ENCODE assay signal across 21 mouse cellular contexts in genomic region chr1:134168567-134168966, GRCm38 (mm10). TPM values are rescaled to one million over a fixed set of nuclear protein-coding genes. Genes with fewer than 3 reads are reported as not detected.
DNase-seq lines count a peak whose midpoint lies in the region; ATAC-seq and TF ChIP-seq lines count a peak whose summit lies in the region.
"Had no signal": no experiment of that assay in that cellular context is flagged by ENCODE, and none has a peak within 500 bp of the region (broad histone marks: within the 10 kb centered on the region; RNA-seq: fewer than 3 reads in every experiment).

No protein-coding gene starts in this region.

- peaks cover 19% of the 10 kb centered on the region for H3K4me1 ChIP-seq in liver, embryonic 12.5 days
- peaks cover 8% of the 10 kb centered on the region for H3K4me1 ChIP-seq in liver, postnatal 0 days (ENCODE audit: insufficient read depth)
- H3K4me1 ChIP-seq in intestine, embryonic 16.5 days (ENCODE audit: control insufficient read depth, insufficient read depth, low read length) = peaks cover 9% of the 10 kb centered on the region
- H3K4me1 ChIP-seq in liver, embryonic 13.5 days (replicated peaks) = peaks cover 34% of the 10 kb centered on the region
- no peaks in the 10 kb centered on the region for H3K4me1 ChIP-seq in stomach, postnatal 0 days (replicated peaks; ENCODE audit: control insufficient read depth, insufficient read depth)
- H3K4me1 ChIP-seq: forebrain, embryonic 13.5 days; hindbrain, embryonic 13.5 days had no signal

- no peaks in the 10 kb centered on the region for H3K36me3 ChIP-seq in liver, embryonic 12.5 days
- no peaks in the 10 kb centered on the region for H3K36me3 ChIP-seq in liver, postnatal 0 days (replicated peaks; ENCODE audit: insufficient read depth, low read length)
- no peaks in the 10 kb centered on the region for H3K36me3 ChIP-seq in intestine, embryonic 16.5 days (ENCODE audit: control insufficient read depth, insufficient read depth, low read length)
- H3K36me3 ChIP-seq in liver, embryonic 13.5 days = no peaks in the 10 kb centered on the region
- no peaks in the 10 kb centered on the region for H3K36me3 ChIP-seq in stomach, postnatal 0 days (ENCODE audit: control insufficient read depth, insufficient read depth, low read length)
- H3K36me3 ChIP-seq: forebrain, embryonic 10.5 days; heart, embryonic 12.5 days; heart, embryonic 15.5 days; hindbrain, embryonic 10.5 days; hindbrain, embryonic 13.5 days had no signal

- no peaks in the 10 kb centered on the region for H3K9me3 ChIP-seq in liver, embryonic 12.5 days (replicated peaks)
- no peaks in the 10 kb centered on the region for H3K9me3 ChIP-seq in liver, postnatal 0 days (ENCODE audit: low read length)
- no peaks in the 10 kb centered on the region for H3K9me3 ChIP-seq in intestine, embryonic 16.5 days (ENCODE audit: control insufficient read depth, low read length)
- no peaks in the 10 kb centered on the region for H3K9me3 ChIP-seq in liver, embryonic 13.5 days (replicated peaks)
- no peaks in the 10 kb centered on the region for H3K9me3 ChIP-seq in stomach, postnatal 0 days (ENCODE audit: control insufficient read depth, low read length)
- H3K9me3 ChIP-seq: forebrain, embryonic 10.5 days; forebrain, embryonic 13.5 days; heart, embryonic 12.5 days; heart, embryonic 15.5 days; hindbrain, embryonic 10.5 days; hindbrain, embryonic 13.5 days had no signal

- H3K27ac ChIP-seq in liver, embryonic 12.5 days = no peak overlapping the region
- no peak overlapping the region for H3K27ac ChIP-seq in liver, postnatal 0 days (ENCODE audit: low read depth)
- no peak overlapping the region for H3K27ac ChIP-seq in intestine, embryonic 16.5 days (ENCODE audit: low read length)
- H3K27ac ChIP-seq in liver, embryonic 13.5 days = no peak overlapping the region
- H3K27ac ChIP-seq in stomach, postnatal 0 days (replicated peaks) = peak overlapping the region; percentile 49; the same call in 1 of the 2 replicates
- H3K27ac ChIP-seq: forebrain, embryonic 10.5 days; forebrain, embryonic 13.5 days; heart, embryonic 15.5 days; hindbrain, embryonic 10.5 days; hindbrain, embryonic 13.5 days had no signal

- no peak overlapping the region for H3K9ac ChIP-seq in liver, embryonic 12.5 days
- no peak overlapping the region for H3K9ac ChIP-seq in liver, postnatal 0 days (replicated peaks)
- no peak overlapping the region for H3K9ac ChIP-seq in intestine, embryonic 16.5 days (ENCODE audit: low read depth, low read length)
- H3K9ac ChIP-seq in liver, embryonic 13.5 days = no peak overlapping the region
- no peak overlapping the region for H3K9ac ChIP-seq in stomach, postnatal 0 days (ENCODE audit: low read length)
- H3K9ac ChIP-seq: forebrain, embryonic 13.5 days; heart, embryonic 12.5 days; heart, embryonic 15.5 days; hindbrain, embryonic 13.5 days had no signal

- TF ChIP-seq CTCF in liver, postnatal 0 days (IDR thresholded peaks at IDR 0.05; ENCODE audit: low read depth) = no peak
- TF ChIP-seq CTCF in stomach, postnatal 0 days (IDR thresholded peaks at IDR 0.05; ENCODE audit: low read depth) = no peak

- TF ChIP-seq EP300 in liver, postnatal 0 days (IDR thresholded peaks at IDR 0.05; ENCODE audit: low read depth) = no peak
- TF ChIP-seq EP300 in stomach, postnatal 0 days (optimal IDR thresholded peaks at IDR 0.05) = no peak

- H3K4me3 ChIP-seq in liver, embryonic 12.5 days = no peak overlapping the region
- H3K4me3 ChIP-seq in liver, postnatal 0 days (ENCODE audit: low read depth, low read length) = no peak overlapping the region
- H3K4me3 ChIP-seq in intestine, embryonic 16.5 days (ENCODE audit: low read length) = no peak overlapping the region
- no peak overlapping the region for H3K4me3 ChIP-seq in liver, embryonic 13.5 days (replicated peaks)
- no peak overlapping the region for H3K4me3 ChIP-seq in stomach, postnatal 0 days (ENCODE audit: low read depth, low read length)
- H3K4me3 ChIP-seq: forebrain, embryonic 10.5 days; forebrain, embryonic 13.5 days; heart, embryonic 12.5 days; heart, embryonic 15.5 days; hindbrain, embryonic 10.5 days; hindbrain, embryonic 13.5 days had no signal

- ATAC-seq in liver, embryonic 12.5 days = peak; percentile 71; the same call in 1 of the 2 replicates
- ATAC-seq in liver, postnatal 0 days = no peak
- peak; percentile 94 for ATAC-seq in intestine, embryonic 16.5 days
- peak; percentile 65 for ATAC-seq in liver, embryonic 13.5 days (ENCODE audit: low read depth)
- peak; percentile 73 for ATAC-seq in stomach, postnatal 0 days (ENCODE audit: low FRiP score, low TSS enrichment)
- ATAC-seq: CD4-positive, CD25-positive, alpha-beta regulatory T cell, adult 4 months; forebrain, embryonic 13.5 days; forebrain, embryonic 16.5 days; hindbrain, embryonic 16.5 days had no signal

- 36% methylated on average over 3 of the region's 3 CpGs for WGBS in liver, embryonic 12.5 days (ENCODE audit: insufficient replicate concordance)
- WGBS in liver, postnatal 0 days (ENCODE audit: insufficient replicate concordance) = 42% methylated on average over 3 of the region's 3 CpGs
- WGBS in intestine, embryonic 16.5 days = 57% methylated on average over 3 of the region's 3 CpGs
- 41% methylated on average over 3 of the region's 3 CpGs for WGBS in liver, embryonic 13.5 days (ENCODE audit: insufficient replicate concordance)
- WGBS in stomach, postnatal 0 days = 65% methylated on average over 3 of the region's 3 CpGs

- H3K4me2 ChIP-seq in liver, embryonic 12.5 days = no peak overlapping the region
- H3K4me2 ChIP-seq in liver, postnatal 0 days (ENCODE audit: low read depth, low read length) = no peak overlapping the region
- no peak overlapping the region for H3K4me2 ChIP-seq in intestine, embryonic 16.5 days (ENCODE audit: low read depth, low read length)
- no peak overlapping the region for H3K4me2 ChIP-seq in liver, embryonic 13.5 days
- no peak overlapping the region for H3K4me2 ChIP-seq in stomach, postnatal 0 days (replicated peaks; ENCODE audit: low read depth)
- H3K4me2 ChIP-seq: forebrain, embryonic 13.5 days; heart, embryonic 12.5 days; heart, embryonic 15.5 days; hindbrain, embryonic 13.5 days had no signal

- H3K27me3 ChIP-seq in liver, embryonic 12.5 days (replicated peaks) = peaks cover 13% of the 10 kb centered on the region; the same call in 1 of the 2 replicates
- no peaks in the 10 kb centered on the region for H3K27me3 ChIP-seq in liver, postnatal 0 days (ENCODE audit: insufficient read depth, low read length)
- no peaks in the 10 kb centered on the region for H3K27me3 ChIP-seq in intestine, embryonic 16.5 days (replicated peaks; ENCODE audit: control insufficient read depth, insufficient read depth, low read length)
- H3K27me3 ChIP-seq in liver, embryonic 13.5 days = no peaks in the 10 kb centered on the region
- no peaks in the 10 kb centered on the region for H3K27me3 ChIP-seq in stomach, postnatal 0 days (ENCODE audit: control insufficient read depth, insufficient read depth, low read length)
- H3K27me3 ChIP-seq: forebrain, embryonic 13.5 days; heart, embryonic 15.5 days; hindbrain, embryonic 13.5 days had no signal

- DNase-seq in liver, postnatal 0 days = no peak
- no peak for DNase-seq in liver, embryonic 13.5 days
- no peak for DNase-seq in stomach, postnatal 0 days (ENCODE audit: low spot score)
- DNase-seq in cerebellum, postnatal 36 days = no peak
- no peak for DNase-seq in cerebellum, adult 9-10 months
- DNase-seq: adrenal gland, adult 2 months; adrenal gland, postnatal 14 days; embryo, embryonic 11 days; gastrocnemius, postnatal 10 days had no signal

RNA-seq across cellular contexts. Expression of gene Chil1, which starts 13.4 kb away (rescaled TPM):
- polyA plus RNA-seq in liver, embryonic 12.5 days (2016; fragmentation: Nextera tagmentation; extraction: Ambion mirVana) = 1.4 and 1.5 TPM in 2 replicates
- polyA plus RNA-seq in liver, postnatal 0 days (2015; fragmentation: Nextera tagmentation; extraction: Ambion mirVana) = 18.8 and 19.3 TPM in 2 replicates
- polyA plus RNA-seq in intestine, embryonic 16.5 days (2015; fragmentation: Nextera tagmentation; extraction: Ambion mirVana) = 0.43 and 0.57 TPM in 2 replicates
- polyA plus RNA-seq in liver, embryonic 13.5 days (2015; fragmentation: Nextera tagmentation; extraction: Ambion mirVana) = 1.8 and 2.4 TPM in 2 replicates
- polyA plus RNA-seq in stomach, postnatal 0 days (2015; fragmentation: Nextera tagmentation; extraction: Ambion mirVana) = 2.8 and 3.1 TPM in 2 replicates
- polyA plus RNA-seq: forebrain, embryonic 10.5 days had no signal

RNA-seq across cellular contexts. Expression of gene Mybph, which starts 24.7 kb away (rescaled TPM):
- polyA plus RNA-seq in liver, embryonic 12.5 days (2016; fragmentation: Nextera tagmentation; extraction: Ambion mirVana) = 0.37 and 1.1 TPM in 2 replicates
- 0.14 TPM in 1 of 2 replicates, not detected in the other for polyA plus RNA-seq in liver, postnatal 0 days (2015; fragmentation: Nextera tagmentation; extraction: Ambion mirVana)
- polyA plus RNA-seq in intestine, embryonic 16.5 days (2015; fragmentation: Nextera tagmentation; extraction: Ambion mirVana) = 0.17 and 0.24 TPM in 2 replicates
- 1.6 and 1.9 TPM in 2 replicates for polyA plus RNA-seq in liver, embryonic 13.5 days (2015; fragmentation: Nextera tagmentation; extraction: Ambion mirVana)
- polyA plus RNA-seq in stomach, postnatal 0 days (2015; fragmentation: Nextera tagmentation; extraction: Ambion mirVana) = 1.6 and 2.2 TPM in 2 replicates
- polyA plus RNA-seq: CD4-positive, CD25-positive, alpha-beta regulatory T cell, adult 4 months; forebrain, embryonic 13.5 days; forebrain, embryonic 16.5 days had no signal

RNA-seq across cellular contexts. Expression of gene Chit1, which starts 57.5 kb away (rescaled TPM):
- polyA plus RNA-seq in liver, embryonic 12.5 days (2016; fragmentation: Nextera tagmentation; extraction: Ambion mirVana) = 0.07 and 0.12 TPM in 2 replicates
- 0.26 TPM in 2 replicates for polyA plus RNA-seq in liver, postnatal 0 days (2015; fragmentation: Nextera tagmentation; extraction: Ambion mirVana)
- polyA plus RNA-seq in intestine, embryonic 16.5 days (2015; fragmentation: Nextera tagmentation; extraction: Ambion mirVana) = not detected in 2 replicates
- polyA plus RNA-seq in liver, embryonic 13.5 days (2015; fragmentation: Nextera tagmentation; extraction: Ambion mirVana) = 0.08 and 0.12 TPM in 2 replicates
- 38.5 and 45.1 TPM in 2 replicates for polyA plus RNA-seq in stomach, postnatal 0 days (2015; fragmentation: Nextera tagmentation; extraction: Ambion mirVana)
- polyA plus RNA-seq: CD4-positive, CD25-positive, alpha-beta regulatory T cell, adult 4 months; embryonic facial prominence, embryonic 11.5 days; forebrain, embryonic 10.5 days; forebrain, embryonic 16.5 days; hindbrain, embryonic 10.5 days had no signal

Comparison
In these comparisons a context has a peak if more than half of its experiments do, and no peak if none do; other contexts are left out.
1. RNA of gene Chit1, which starts 57.5 kb away (polyA plus RNA-seq): 38.5 to 45.1 TPM in stomach, postnatal 0 days; 0.26 TPM in liver, postnatal 0 days, 0.08 to 0.12 TPM in liver, embryonic 13.5 days, 0.07 to 0.12 TPM in liver, embryonic 12.5 days and not detected in intestine, embryonic 16.5 days; every median in the first group is over 10 times any median in the second.